ENCODE assay signal across 23 mouse cellular contexts in genomic region chr4:89000200-89000599, GRCm38 (mm10).
"Had no signal": no experiment of that assay in that cellular context is flagged by ENCODE, and none has a peak within 500 bp of the region (broad histone marks: within the 10 kb centered on the region; RNA-seq: fewer than 3 reads in every experiment).

No protein-coding gene starts in this region.

- H3K27ac ChIP-seq: limb, embryonic 12.5 days; limb, embryonic 15.5 days; liver, embryonic 14.5 days; lung, embryonic 15.5 days; neural tube, embryonic 12.5 days; neural tube, embryonic 15.5 days; stomach, postnatal 0 days had no signal

- H3K9ac ChIP-seq: limb, embryonic 12.5 days; limb, embryonic 15.5 days; liver, embryonic 14.5 days; liver, postnatal 0 days; lung, embryonic 15.5 days; neural tube, embryonic 12.5 days; neural tube, embryonic 15.5 days had no signal

- ATAC-seq: liver, postnatal 0 days had no signal

- H3K27me3 ChIP-seq: limb, embryonic 12.5 days; limb, embryonic 15.5 days; lung, embryonic 15.5 days; megakaryocyte, embryonic 14.5 days; neural tube, embryonic 12.5 days; neural tube, embryonic 15.5 days had no signal

- H3K4me2 ChIP-seq: limb, embryonic 12.5 days; limb, embryonic 15.5 days; liver, embryonic 11.5 days; lung, embryonic 15.5 days; midbrain, embryonic 11.5 days; neural tube, embryonic 12.5 days; neural tube, embryonic 15.5 days had no signal

- H3K36me3 ChIP-seq: limb, embryonic 12.5 days; limb, embryonic 15.5 days; lung, embryonic 15.5 days; neural tube, embryonic 12.5 days; neural tube, embryonic 15.5 days had no signal

- DNase-seq: kidney, adult 9 months; kidney, postnatal 14 days; kidney, postnatal 4 days; left cerebral cortex, postnatal 4 days; liver, postnatal 0 days; lung, postnatal 10 days; lung, postnatal 36 days; midbrain, embryonic 14.5 days; right cerebral cortex, adult 18-20 months; right cerebral cortex, postnatal 14 days; right cerebral cortex, postnatal 4 days; thymus, adult 2 months; thymus, postnatal 25 days had no signal

- H3K4me1 ChIP-seq: limb, embryonic 12.5 days; limb, embryonic 15.5 days; lung, embryonic 15.5 days; neural tube, embryonic 12.5 days; neural tube, embryonic 15.5 days had no signal

- H3K9me3 ChIP-seq: limb, embryonic 12.5 days; limb, embryonic 15.5 days; lung, embryonic 15.5 days; neural tube, embryonic 12.5 days; neural tube, embryonic 15.5 days had no signal

- H3K4me3 ChIP-seq: limb, embryonic 12.5 days; limb, embryonic 15.5 days; lung, embryonic 15.5 days; megakaryocyte, embryonic 14.5 days; neural tube, embryonic 12.5 days; neural tube, embryonic 15.5 days had no signal
